Mouse (Mus musculus) testis, adult 10 weeks (tissue): ENCODE results near the gene Olfr1163. TPM values are rescaled to one million over a fixed set of nuclear protein-coding genes. Genes with fewer than 3 reads are reported as not detected.

Experiments used
- polyA plus RNA-seq: library from polyadenylated mRNA; stranded (reverse); fragments of 350-450 nt; fragmentation: Illumina TruSeq; extraction: RNeasy Lipid Tissue Mini Kit (QIAGEN cat#74804); gene quantifications from one replicate; pipeline ENCODE4 v1.2.3, GENCODE M21; 2014; ENCODE audit warnings: low read depth, low replicate concordance

Olfr1163 gene
- polyA plus RNA-seq: not detected

DNA sequence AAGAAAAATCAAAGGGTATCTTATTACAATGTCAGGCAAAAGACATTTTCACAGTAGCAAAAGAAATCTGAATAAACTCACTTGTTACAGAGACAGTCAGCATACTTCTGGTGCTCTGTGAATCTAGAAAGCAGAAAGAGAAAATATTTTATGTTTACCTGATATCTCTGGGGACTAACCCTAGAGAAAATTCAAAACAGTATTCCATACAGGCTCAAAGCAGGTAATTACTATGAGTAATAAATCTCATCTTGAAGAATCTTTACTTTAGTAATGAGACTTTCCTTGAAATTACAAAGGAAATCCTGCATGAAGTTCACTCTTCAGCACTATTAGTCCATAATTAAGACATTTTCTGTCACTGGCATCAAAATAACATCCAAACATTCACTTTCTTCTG, at the start of gene Olfr1163:
Olfr1163 (minus strand) TSS at position 101 of the 400 bp plus-strand sequence.

DNA sequence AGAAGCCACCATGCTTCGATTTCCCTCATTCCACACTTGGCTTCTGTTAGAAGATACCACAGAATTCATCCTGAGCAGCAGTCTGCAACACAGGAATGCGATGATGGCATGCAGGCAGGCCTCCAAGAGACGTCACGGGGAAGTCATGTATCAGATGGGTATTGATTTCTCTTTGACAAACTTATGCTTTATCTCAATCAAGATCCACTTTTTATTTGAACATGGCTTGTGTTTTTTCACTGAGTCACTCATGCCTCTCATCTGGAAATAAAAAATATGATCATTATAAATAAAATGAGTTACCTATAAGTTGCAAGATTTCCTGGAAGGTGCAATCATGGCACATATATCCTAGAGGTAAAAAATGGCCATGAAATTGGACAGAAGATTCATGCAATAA, 22.2 kb upstream of the Olfr1163 start, which contains the start of gene Olfr1164:
Olfr1164 (minus strand) TSS at position 101 of the 400 bp plus-strand sequence.

GRCm38 (mm10) chr2:88051029-88051428, 20.6 kb downstream of the Olfr1163 start, which contains the start of gene Olfr1162:
Gene Olfr1162, minus strand, starts transcription at chr2:88051129.

GRCm38 (mm10) chr2:88037599-88037998, 34.0 kb downstream of the Olfr1163 start, which contains the start of gene Olfr73:
Gene Olfr73, minus strand, starts transcription at chr2:88037699.

DNA sequence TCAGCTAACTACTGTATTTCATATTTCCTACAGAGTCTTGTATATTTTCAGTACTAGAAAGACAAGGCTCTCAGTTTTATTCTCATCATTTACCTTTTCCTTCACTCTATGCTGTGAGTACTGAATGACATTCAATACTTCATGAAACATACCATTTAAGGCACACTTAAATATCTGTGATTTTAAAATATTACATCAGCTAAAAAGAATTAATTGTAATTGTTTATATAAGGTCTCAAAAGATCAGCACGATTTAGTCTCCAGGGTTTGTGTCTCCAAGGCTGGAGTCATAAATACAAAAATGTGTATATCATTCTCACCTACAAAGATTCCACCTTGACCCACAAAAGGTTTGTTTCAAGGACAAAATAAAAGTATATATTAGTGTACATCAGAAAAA, 49.2 kb downstream of the Olfr1163 start, which contains the start of gene Olfr1161:
Olfr1161 (plus strand) TSS at position 301 of the 400 bp plus-strand sequence.

Other genes starting within 250 kb of the Olfr1163 start
- not detected for gene Olfr1148, start 241.3 kb downstream of the Olfr1163 start, polyA plus RNA-seq
- not detected for gene Olfr1150-ps1, start 227.8 kb downstream of the Olfr1163 start, polyA plus RNA-seq
- not detected for gene Olfr1151, start 216.0 kb downstream of the Olfr1163 start, polyA plus RNA-seq
- gene Olfr1152, start 205.3 kb downstream of the Olfr1163 start, polyA plus RNA-seq: 0.06 TPM
- 0.15 TPM for gene Olfr1153, start 176.9 kb downstream of the Olfr1163 start, polyA plus RNA-seq
- gene Olfr1154, start 166.7 kb downstream of the Olfr1163 start, polyA plus RNA-seq: not detected
- not detected for gene Olfr1155, start 126.7 kb downstream of the Olfr1163 start, polyA plus RNA-seq
- not detected for gene Olfr1156, start 118.7 kb downstream of the Olfr1163 start, polyA plus RNA-seq
- gene Olfr1157, start 103.5 kb downstream of the Olfr1163 start, polyA plus RNA-seq: not detected
- not detected for gene Olfr74, start 97.2 kb downstream of the Olfr1163 start, polyA plus RNA-seq
- not detected for gene Olfr1158, start 81.7 kb downstream of the Olfr1163 start, polyA plus RNA-seq
- gene Olfr1160, start 63.6 kb downstream of the Olfr1163 start, polyA plus RNA-seq: not detected
- gene Olfr1161, start 49.1 kb downstream of the Olfr1163 start, polyA plus RNA-seq: not detected
- gene Olfr73, start 34.1 kb downstream of the Olfr1163 start, polyA plus RNA-seq: not detected
- gene Olfr1162, start 20.7 kb downstream of the Olfr1163 start, polyA plus RNA-seq: not detected
- gene Olfr1164, start 22.1 kb upstream of the Olfr1163 start, polyA plus RNA-seq: not detected
- not detected for gene Olfr1166, start 56.4 kb upstream of the Olfr1163 start, polyA plus RNA-seq
- gene Olfr1167, start 83.4 kb upstream of the Olfr1163 start, polyA plus RNA-seq: not detected
- not detected for gene Olfr1168, start 110.0 kb upstream of the Olfr1163 start, polyA plus RNA-seq
- not detected for gene Olfr1170, start 156.5 kb upstream of the Olfr1163 start, polyA plus RNA-seq
- gene Olfr1173, start 208.0 kb upstream of the Olfr1163 start, polyA plus RNA-seq: not detected
- not detected for gene Olfr1174-ps, start 243.3 kb upstream of the Olfr1163 start, polyA plus RNA-seq